Mouse (Mus musculus) kidney, adult 9 months (tissue): ENCODE results near the gene Hsd17b1.
A peak's percentile ranks its signal among the peaks of the same experiment; 100 is the strongest.
"Not testable (repeated sequence)": the region's sequence is repeated elsewhere in the genome, so short reads cannot be mapped to it uniquely, and the experiment has no call there.

Experiments
- DNase-seq: peaks from one replicate; pipeline ENCODE4 v3.0.0; 2022

The Hsd17b1 gene

GRCm38 (mm10) chr11:101086756-101087681 is 8.8 kb downstream of the Hsd17b1 start, which contains the start of gene Mlx:
Gene Mlx (plus strand): TSS chr11:101087277.
- peak; percentile 95 for DNase-seq

GRCm38 (mm10) chr11:101087682-101088055 is 9.5 kb downstream of the Hsd17b1 start:
- DNase-seq, result peak; percentile 71

GRCm38 (mm10) chr11:101089931-101090330 is 11.7 kb downstream of the Hsd17b1 start:
- peak; percentile 29 for DNase-seq

- DNase-seq, result no peak
Measured at GRCm38 (mm10) chr11:101094930-101095313, 16.7 kb downstream of the Hsd17b1 start.

GRCm38 (mm10) chr11:101095314-101096024 is 17.3 kb downstream of the Hsd17b1 start, which contains the start of gene Psmc3ip:
Gene Psmc3ip (minus strand): TSS chr11:101095436.
- peak; percentile 97 for DNase-seq

- DNase-seq, result no peak
Measured at GRCm38 (mm10) chr11:101098231-101098630, 20.0 kb downstream of the Hsd17b1 start.

GRCm38 (mm10) chr11:101103011-101103410 is 24.8 kb downstream of the Hsd17b1 start:
- no peak for DNase-seq

GRCm38 (mm10) chr11:101109351-101109750 is 31.1 kb downstream of the Hsd17b1 start:
- no peak for DNase-seq

- DNase-seq, result no peak
Measured at GRCm38 (mm10) chr11:101110708-101111107, 32.5 kb downstream of the Hsd17b1 start.

GRCm38 (mm10) chr11:101111178-101111577 is 33.0 kb downstream of the Hsd17b1 start:
- no peak for DNase-seq

GRCm38 (mm10) chr11:101112186-101112585 is 34.0 kb downstream of the Hsd17b1 start:
- DNase-seq, result no peak

- DNase-seq, result no peak
Measured at GRCm38 (mm10) chr11:101115564-101115963, 37.4 kb downstream of the Hsd17b1 start.

- DNase-seq, result no peak
Measured at GRCm38 (mm10) chr11:101118105-101118504, 39.9 kb downstream of the Hsd17b1 start.

GRCm38 (mm10) chr11:101119131-101119760 is 41.0 kb downstream of the Hsd17b1 start:
- no peak for DNase-seq

GRCm38 (mm10) chr11:101119761-101120544 is 41.7 kb downstream of the Hsd17b1 start, which contains the start of the genes Retreg3 and Tubg1:
Gene Retreg3 (minus strand): TSS chr11:101119893.
Gene Tubg1 (plus strand): TSS chr11:101119938.
- DNase-seq, result peak; percentile 99

GRCm38 (mm10) chr11:101120545-101121188 is 42.5 kb downstream of the Hsd17b1 start:
- no peak for DNase-seq

GRCm38 (mm10) chr11:101124494-101124893 is 46.3 kb downstream of the Hsd17b1 start:
- not testable (repeated sequence) for DNase-seq

- not testable (repeated sequence) for DNase-seq
Measured at GRCm38 (mm10) chr11:101125008-101125407, 46.8 kb downstream of the Hsd17b1 start.

GRCm38 (mm10) chr11:101127075-101127474 is 48.9 kb downstream of the Hsd17b1 start:
- no peak for DNase-seq

- no peak for DNase-seq
Measured at GRCm38 (mm10) chr11:101128996-101129577, 50.9 kb downstream of the Hsd17b1 start.
